Mouse (Mus musculus) layer of hippocampus, adult 9-11 months (tissue): Measurements from ENCODE around the gene Pfn1.

ENCODE experiments used
- DNase-seq: peaks from one replicate; pipeline ENCODE4 v3.0.0; 2022

Gene Pfn1

GRCm38 (mm10) chr11:70654198-70654922 is at the start of gene Pfn1:
Gene Pfn1 (minus strand): TSS chr11:70654644.
- peak; percentile 77 for DNase-seq

DNA sequence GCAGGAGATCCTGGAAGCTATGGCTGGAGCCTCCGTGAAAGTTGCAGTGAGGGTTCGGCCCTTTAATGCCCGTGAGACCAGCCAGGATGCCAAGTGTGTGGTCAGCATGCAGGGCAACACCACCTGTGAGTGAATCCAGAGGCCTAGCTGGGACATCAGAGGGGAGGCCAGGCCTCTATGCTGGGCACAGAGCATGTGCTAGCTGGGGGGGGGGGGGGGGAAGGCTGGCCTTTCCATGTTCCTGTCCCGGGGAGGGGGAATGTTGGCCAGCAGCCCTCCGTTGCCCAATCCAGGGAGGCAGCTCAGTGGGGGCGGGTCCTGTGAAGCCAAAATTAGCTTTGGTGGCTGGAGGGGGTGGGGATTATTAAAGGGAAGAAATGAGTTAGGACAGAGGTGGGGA is 48.3 kb upstream of the Pfn1 start:
- no peak for DNase-seq

GRCm38 (mm10) chr11:70701984-70702733 is 47.7 kb upstream of the Pfn1 start:
- no peak for DNase-seq

- DNase-seq, result no peak
These were observed 46.9 kb upstream of the Pfn1 start for GRCm38 (mm10) chr11:70701221-70701955.

GRCm38 (mm10) chr11:70700613-70701012 is 46.2 kb upstream of the Pfn1 start:
- DNase-seq, result peak; percentile 59

DNA sequence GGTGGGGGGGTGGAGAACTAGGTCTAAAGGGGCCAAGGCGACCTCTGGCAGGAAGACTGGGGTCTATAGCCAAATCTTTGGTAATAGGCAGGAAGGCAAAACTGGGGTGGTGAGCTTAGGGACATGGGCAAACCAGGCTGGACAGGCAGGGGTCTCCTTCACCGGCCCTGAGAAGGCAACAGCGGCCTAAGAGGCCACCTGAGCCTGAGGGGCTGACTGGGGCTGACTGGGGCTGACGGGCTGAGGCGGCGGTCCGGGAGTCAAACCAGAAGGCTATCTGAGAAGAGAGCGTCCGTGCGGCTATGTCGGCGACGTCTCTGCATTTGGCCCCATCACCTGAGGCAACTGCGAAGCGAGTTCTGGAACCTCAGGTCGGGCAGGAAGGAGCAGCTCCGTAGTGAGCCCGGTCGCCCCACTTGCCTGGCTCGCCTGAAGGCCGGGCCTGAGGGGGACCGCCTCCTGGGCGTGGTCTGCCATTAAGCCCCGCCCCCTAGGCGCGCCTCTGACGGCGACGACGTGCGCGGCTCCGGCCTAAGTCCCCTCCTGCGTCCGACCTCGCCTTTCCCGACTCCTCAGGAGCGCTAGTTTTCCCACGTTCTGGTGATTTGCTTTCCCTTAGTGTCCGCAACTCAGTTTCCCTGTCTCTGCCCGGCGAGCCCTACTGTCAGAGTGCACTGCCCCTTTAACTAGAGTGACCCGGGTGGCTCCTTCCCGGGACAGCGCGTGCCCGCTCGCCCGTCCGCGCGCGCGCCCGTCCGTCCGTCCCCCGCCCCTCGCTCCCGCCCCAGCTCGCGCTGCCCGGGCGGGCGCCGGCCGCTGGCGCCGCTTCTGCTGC is 45.5 kb upstream of the Pfn1 start, which contains the start of the genes Inca1 and Kif1c:
Gene Inca1, minus strand, starts transcription at position 434 of the 835 bp plus-strand sequence.
Gene Kif1c, plus strand, starts transcription at position 827 of the 835 bp plus-strand sequence.
- DNase-seq, result peak; percentile 94

GRCm38 (mm10) chr11:70699051-70699450 is 44.6 kb upstream of the Pfn1 start:
- no peak for DNase-seq

GRCm38 (mm10) chr11:70697376-70697775 is 42.9 kb upstream of the Pfn1 start:
- no peak for DNase-seq

GRCm38 (mm10) chr11:70693504-70693903 is 39.1 kb upstream of the Pfn1 start:
- peak; percentile 73 for DNase-seq

DNA sequence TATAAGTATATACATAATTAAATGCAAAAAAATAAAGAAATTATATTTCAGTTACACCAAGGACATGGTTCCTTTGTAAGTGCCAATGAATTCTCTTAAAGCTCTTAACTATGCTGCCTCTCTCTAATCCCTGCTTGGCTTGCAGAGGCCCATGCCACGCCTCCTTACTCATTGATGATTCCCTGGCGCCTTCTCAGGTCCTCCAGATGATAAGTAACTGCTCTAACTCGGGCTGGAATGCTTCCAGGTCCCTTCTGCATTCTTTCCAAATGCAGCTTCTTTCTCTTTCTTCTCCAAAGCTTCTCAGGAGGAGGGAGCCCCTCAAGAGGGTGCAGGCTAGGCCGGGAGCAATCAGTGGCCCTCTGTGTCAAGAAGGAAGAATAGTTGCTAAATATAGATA is 35.1 kb upstream of the Pfn1 start:
- no peak for DNase-seq

DNA sequence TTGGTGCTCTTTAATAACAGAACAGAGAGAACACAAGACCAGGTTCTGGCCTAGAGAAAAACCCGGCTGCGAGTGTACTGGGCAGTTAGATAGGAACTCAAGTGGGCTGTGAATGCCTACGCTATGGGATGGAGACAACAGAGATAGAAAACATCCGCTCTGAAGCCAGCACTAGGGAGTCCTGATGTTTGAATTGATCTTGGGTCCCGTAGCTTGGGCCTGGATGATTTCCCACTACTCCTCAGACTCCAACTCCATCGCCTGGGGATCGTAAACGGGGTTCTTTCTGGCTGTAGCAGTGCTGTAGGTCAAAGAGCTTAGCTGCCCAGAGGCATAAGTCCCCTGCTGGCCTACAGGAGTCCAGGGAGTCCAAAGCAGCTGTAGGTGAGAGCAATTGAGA is 33.9 kb upstream of the Pfn1 start:
- no peak for DNase-seq

DNA sequence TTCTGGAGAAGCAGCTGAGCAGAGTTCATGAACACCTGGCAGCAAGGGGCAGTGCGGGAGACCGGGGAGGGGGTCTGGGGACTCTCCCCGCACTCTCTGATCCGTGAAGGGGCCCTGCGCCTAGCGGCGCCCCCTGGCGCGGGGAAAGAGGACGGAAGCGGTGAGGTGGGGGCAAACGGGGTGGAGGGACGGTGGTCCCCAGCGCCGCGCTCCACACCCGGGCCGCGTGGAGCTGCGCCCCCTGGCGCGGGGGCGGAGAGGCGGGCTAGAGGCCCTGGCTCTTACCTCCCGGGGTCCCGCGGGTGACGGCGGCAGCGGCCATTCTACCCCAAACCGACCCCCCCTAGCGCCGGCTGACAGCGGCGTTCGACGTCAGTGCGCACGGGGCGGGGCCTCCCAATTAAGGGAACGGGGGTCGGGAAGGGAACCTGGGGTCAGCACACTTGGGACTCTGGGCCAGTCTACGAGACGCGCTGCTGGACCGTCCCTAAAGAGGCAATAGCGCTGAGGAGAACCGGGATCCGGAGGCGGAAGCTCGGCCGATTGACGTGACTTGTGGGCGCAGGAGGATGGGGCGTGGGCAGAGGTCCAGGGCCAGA is 33.3 kb upstream of the Pfn1 start, which contains the start of gene Camta2:
Gene Camta2, minus strand, starts transcription at position 505 of the 599 bp plus-strand sequence.
- peak; percentile 86 for DNase-seq

GRCm38 (mm10) chr11:70686901-70687566 is 32.6 kb upstream of the Pfn1 start:
- DNase-seq, result peak; percentile 75

DNA sequence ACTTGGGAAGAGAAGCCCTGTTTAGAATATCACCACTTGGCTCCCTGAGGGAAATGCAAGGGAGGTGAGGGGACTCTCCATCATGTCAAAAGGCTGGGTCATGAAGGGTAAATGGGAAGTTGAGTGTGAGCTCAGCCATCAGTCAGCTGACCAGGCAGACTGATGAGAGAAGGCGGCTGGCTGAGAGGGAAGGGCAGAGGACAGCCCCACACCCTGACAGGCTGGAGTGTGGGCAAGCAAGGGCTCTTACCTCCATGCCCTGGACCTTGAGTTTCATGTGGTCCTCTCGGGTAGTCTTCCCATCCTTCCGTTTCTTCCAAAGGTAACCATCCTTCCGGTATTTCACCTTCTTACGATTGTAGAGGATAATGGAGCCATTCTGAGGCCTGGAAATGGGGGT is 29.2 kb upstream of the Pfn1 start:
- no peak for DNase-seq

GRCm38 (mm10) chr11:70681897-70682581 is 27.6 kb upstream of the Pfn1 start:
- DNase-seq, result peak; percentile 67

- no peak for DNase-seq
These were observed 26.7 kb upstream of the Pfn1 start for GRCm38 (mm10) chr11:70681170-70681569.

GRCm38 (mm10) chr11:70679894-70680293 is 25.4 kb upstream of the Pfn1 start:
- DNase-seq, result peak; percentile 80

- DNase-seq, result no peak
These were observed 24.9 kb upstream of the Pfn1 start for GRCm38 (mm10) chr11:70679361-70679760.

GRCm38 (mm10) chr11:70678576-70678975 is 24.1 kb upstream of the Pfn1 start:
- DNase-seq, result no peak

- no peak for DNase-seq
These were observed 23.6 kb upstream of the Pfn1 start for GRCm38 (mm10) chr11:70678092-70678491.

DNA sequence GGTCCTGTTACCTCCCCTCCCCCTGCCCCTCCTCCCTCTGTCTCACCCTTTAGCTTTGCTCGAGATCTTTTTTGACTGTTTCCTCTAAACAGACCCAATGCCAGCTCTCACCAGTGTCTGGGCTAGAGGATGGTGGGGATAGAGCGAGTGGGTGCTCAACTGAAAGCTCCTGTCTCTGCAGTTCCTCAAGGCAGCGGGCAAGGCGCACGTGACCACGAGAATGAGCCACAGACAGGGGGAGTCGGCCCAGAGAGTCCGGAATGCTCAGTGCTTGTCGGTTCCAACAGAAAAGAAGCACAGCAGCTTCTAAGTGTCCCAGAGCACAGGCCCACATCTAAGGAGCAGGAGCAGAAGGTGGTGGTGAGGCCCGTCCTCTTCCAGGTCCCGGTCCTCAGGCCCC is 20.1 kb upstream of the Pfn1 start:
- DNase-seq, result no peak
